Mouse (Mus musculus): ENCODE results near the gene Dnajc30.

Dnajc30 gene

GRCm38 (mm10) chr5:135053356-135053755 is 10.6 kb upstream of the Dnajc30 start:
- in situ Hi-C loops (cut with MboI, MseI), result loop anchor here in 1 of 2 experiments (10.0 kb wide), 1 partner anchor 1561 kb away; no protein-coding TSS in a partner anchor

GRCm38 (mm10) chr5:135064382-135064766 is 372 bp downstream of the Dnajc30 start:
- in situ Hi-C loops (cut with MboI, MseI), result loop anchor here in 1 of 2 experiments (5.0 kb wide), 1 partner anchor 47 kb away; no protein-coding TSS in a partner anchor

- in situ Hi-C loops (cut with MboI, MseI), result loop anchor here in 1 of 2 experiments (5.0 kb wide), 1 partner anchor 48 kb away; no protein-coding TSS in a partner anchor
These were observed 976 bp downstream of the Dnajc30 start, which contains the start of gene Bud23 for GRCm38 (mm10) chr5:135064909-135065446. Gene Bud23, minus strand, starts transcription at chr5:135064959.

- in situ Hi-C loops (cut with MboI, MseI), result no loop called here
These were observed 2.0 kb downstream of the Dnajc30 start for GRCm38 (mm10) chr5:135066008-135066407.

DNA sequence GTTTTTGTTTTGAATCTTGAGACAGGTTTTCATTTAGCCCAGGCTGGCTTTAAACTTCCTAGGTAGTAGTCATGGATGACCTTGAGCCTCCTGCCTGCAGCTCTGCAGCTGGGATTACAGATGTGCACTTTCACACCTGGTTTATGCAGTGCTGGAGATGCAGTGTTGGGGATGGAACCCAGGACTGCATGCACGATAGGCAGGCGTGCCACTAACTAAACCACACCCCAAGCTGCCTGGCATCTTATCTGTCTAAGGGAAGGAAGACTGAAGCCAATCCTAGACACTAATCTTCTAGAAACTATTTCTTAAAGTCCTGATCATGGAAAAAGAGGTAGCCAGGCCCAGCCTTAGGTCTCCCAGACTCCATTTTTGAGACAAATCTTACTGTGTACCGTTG is 6.4 kb downstream of the Dnajc30 start:
- in situ Hi-C loops (cut with MboI, MseI), result no loop called here

DNA sequence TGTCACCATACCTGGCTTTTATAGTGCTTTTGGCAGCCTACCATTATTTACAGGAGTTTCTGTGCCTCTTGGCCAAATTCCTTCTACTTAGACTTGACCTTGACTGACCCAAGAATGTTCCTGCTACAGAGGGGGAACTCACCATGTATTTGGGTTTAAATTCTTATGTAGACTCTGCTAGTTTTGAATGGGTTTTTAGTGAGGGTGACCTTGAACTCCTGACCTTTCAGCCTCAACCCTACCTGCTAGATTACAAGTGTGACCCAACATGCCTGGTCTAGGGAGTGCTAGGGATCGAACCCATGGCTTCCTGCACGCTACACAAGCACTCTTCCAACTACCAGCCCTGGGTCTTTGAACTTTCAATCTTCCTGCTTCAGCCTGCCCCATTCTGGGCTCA is 8.1 kb downstream of the Dnajc30 start:
- in situ Hi-C loops (cut with MboI, MseI), result no loop called here

GRCm38 (mm10) chr5:135072720-135073119 is 8.7 kb downstream of the Dnajc30 start:
- in situ Hi-C loops (cut with MboI, MseI), result no loop called here

GRCm38 (mm10) chr5:135073349-135074150 is 9.5 kb downstream of the Dnajc30 start:
- in situ Hi-C loops (cut with MboI, MseI), result no loop called here

DNA sequence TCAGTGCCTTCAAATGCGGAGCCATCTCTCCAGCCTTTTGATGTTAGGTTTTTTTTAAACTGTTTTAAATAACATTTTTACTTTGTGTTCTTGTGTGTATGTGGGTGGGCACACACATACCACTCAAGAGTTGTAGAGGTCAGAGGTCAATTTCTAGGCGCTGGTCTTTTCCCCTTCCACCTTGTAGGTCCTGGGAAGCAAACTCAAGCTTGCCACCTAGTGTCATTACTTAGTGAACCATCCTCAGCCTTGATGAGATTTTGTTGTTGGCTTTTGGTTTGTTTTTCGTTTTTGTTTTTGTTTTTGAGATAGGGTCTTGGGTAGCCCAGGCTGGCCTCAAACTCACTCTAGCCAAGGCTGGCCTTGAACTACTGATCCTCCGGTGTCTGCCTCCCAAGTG is 11.7 kb downstream of the Dnajc30 start:
- in situ Hi-C loops (cut with MboI, MseI), result no loop called here

GRCm38 (mm10) chr5:135076368-135076767 is 12.4 kb downstream of the Dnajc30 start:
- in situ Hi-C loops (cut with MboI, MseI), result no loop called here

DNA sequence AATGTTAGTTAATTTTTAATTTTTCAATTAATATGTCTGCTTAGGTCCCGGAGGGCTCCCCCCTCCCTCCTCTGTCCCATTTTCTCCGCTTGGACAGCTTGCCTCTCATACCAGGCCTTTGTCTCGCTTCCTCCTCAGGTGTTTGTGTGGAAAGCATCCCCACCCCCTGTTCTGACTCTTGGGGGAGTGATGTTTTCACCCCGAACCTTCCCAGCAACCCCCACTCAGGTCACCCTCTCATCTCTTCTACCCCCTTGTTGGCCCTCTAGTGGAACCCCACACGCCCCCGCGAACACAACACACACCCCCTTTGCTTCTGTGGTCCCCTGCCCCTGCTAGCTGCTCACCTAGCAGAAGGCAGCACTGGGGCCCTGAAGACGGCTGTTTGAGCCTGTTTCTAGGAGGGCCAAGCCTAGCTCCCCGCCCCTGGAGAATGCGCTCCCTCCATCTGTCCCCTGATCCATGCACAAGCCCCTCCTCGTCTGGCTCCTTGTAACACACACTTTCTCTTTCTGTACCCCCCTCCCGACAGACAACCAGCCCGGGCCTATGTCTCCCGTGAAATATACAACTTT is 13.0 kb downstream of the Dnajc30 start:
- in situ Hi-C loops (cut with MboI, MseI), result no loop called here

GRCm38 (mm10) chr5:135077564-135078481 is 13.8 kb downstream of the Dnajc30 start, which contains the start of gene Vps37d:
Gene Vps37d, minus strand, starts transcription at chr5:135078266.
- in situ Hi-C loops (cut with MboI, MseI), result no loop called here

GRCm38 (mm10) chr5:135078482-135078810 is 14.4 kb downstream of the Dnajc30 start:
- in situ Hi-C loops (cut with MboI, MseI), result no loop called here

- in situ Hi-C loops (cut with MboI, MseI), result no loop called here
These were observed 15.6 kb downstream of the Dnajc30 start for GRCm38 (mm10) chr5:135079578-135079977.

- in situ Hi-C loops (cut with MboI, MseI), result no loop called here
These were observed 16.5 kb downstream of the Dnajc30 start for GRCm38 (mm10) chr5:135080539-135080938.

DNA sequence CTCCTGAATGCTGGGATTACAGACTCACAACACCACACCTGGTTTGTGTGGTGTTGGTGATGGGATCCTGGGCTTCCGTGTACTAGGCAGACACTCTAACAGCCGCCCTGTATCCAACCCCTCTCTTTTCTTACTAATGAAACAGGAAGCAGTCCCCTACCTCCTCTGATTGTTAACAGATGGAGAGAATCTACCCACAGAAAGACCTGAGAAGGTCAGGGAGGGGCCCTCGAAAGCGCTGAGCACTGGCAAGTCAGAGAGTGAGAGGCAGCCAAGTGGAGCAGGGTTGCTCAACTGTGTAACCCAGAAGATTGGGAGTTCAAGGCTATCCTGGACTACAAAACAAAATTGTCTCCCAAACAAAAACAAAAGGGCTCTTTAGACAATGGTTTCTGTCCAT is 22.9 kb downstream of the Dnajc30 start:
- in situ Hi-C loops (cut with MboI, MseI), result no loop called here

DNA sequence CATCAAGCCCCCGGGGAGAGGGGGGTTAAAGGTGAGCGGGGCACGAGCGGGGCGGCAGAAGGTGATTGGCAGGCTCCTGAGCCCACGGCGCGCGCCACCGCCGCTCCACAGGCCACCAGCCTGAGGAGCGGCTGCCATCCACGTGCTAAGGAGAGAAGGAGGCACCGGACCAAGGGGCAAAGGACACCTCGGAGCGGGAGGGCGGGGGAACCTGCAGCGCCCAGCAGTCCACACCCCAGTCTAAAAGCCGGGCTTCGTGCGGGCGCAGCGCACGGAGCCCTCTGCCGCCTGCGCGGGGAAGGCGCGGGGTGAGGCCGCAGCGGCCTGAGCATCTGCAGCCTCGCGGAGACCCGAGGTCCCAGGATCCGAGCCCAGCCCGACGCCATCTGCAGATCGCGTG is 25.7 kb downstream of the Dnajc30 start, which contains the start of gene Mlxipl:
Gene Mlxipl, plus strand, starts transcription at position 238 of the 400 bp plus-strand sequence.
- in situ Hi-C loops (cut with MboI, MseI), result no loop called here

- in situ Hi-C loops (cut with MboI, MseI), result loop anchor here in 1 of 2 experiments (10.0 kb wide), 1 partner anchor 1434 kb away; no protein-coding TSS in a partner anchor
These were observed 37.0 kb downstream of the Dnajc30 start for GRCm38 (mm10) chr5:135100981-135101380.

DNA sequence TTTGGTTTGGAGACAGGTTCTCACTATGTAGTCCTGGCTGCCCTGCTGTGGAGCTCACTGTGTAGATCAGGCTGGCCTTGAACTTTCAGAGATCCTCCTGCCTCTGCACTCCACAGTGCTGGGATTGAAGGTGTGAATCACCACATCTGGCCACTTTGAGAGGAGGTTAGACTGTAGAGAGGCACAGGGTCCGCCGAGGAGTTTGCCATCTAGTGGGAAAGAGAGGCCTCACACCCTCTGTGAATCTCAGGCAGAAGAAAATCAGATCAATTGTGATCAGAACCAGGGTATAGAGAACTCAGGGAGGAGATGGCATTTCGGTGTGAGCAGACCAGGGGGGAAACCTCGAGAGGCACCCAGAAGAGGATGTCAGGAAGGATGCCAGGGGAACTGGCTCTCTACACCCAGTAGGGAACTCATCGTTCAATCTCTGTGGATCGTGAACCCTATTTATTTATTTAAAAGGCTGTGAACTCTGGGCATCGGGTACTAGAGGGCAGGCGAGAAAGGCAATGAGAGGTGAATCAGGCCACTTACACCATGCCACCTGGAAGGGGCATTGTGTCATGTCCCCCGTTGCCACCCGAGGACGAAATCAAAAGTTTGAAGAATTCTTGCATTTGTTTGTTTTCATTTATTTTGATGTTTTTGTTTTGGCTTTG is 40.1 kb downstream of the Dnajc30 start:
- in situ Hi-C loops (cut with MboI, MseI), result loop anchor here in 1 of 2 experiments (10.0 kb wide), 1 partner anchor 1431 kb away; no protein-coding TSS in a partner anchor

DNA sequence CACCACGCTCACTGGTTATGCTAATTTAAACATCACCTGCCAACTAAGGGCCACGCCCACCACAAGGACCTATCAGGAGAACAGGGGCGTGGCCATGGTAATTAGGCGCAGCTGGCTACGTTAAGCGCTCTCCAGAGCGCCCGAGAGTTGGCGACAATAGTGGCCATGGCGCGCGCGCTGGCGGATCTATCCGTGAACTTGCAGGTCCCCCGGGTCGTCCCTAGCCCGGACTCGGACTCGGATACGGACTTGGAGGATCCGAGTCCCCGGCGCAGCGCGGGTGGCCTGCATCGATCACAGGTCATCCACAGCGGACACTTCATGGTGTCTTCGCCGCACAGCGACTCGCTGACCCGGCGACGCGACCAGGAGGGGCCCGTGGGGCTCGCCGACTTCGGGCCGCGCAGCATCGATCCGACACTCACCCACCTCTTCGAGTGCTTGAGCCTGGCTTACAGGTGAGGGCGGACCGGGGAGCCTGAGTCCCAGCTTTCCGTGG is 42.8 kb downstream of the Dnajc30 start:
- in situ Hi-C loops (cut with MboI, MseI), result loop anchor here (5.0 to 10.0 kb wide), 2 partner anchors 90 to 1428 kb away; no protein-coding TSS in a partner anchor
